Mouse (Mus musculus): ENCODE data around the gene Bcl2l1. TPM values are rescaled to one million over a fixed set of nuclear protein-coding genes. Genes with fewer than 3 reads are reported as not detected.

Gene Bcl2l1
- polyA plus RNA-seq, 1 experiment: 212 TPM

DNA sequence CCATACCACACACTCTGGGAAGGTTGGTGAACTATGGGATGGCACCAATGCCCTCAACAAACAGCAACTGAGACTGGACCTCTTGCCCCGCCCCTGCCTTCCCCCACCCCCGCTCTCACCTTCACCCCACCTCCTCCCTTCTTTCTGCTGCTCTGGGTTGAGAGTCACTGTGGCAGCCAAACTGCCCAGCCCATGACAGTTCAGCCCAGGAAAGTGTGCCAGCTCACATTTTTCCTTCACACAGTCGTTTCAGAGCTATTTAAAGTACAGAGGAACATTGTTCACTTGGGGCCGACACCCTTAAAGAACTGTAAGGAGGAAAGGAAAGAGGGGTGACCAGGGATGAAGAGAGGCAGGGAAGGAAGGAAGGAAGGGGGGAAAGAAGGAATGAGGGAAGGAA is 73.2 kb downstream of the Bcl2l1 start:
- TF ChIP-seq GATA1 (IDR thresholded peaks at IDR 0.05; ENCODE audit: low read length) (no peak), TAL1 (IDR thresholded peaks at IDR 0.05; ENCODE audit: low read length) (no peak)
- Histone ChIP-seq H3K4me1 (ENCODE audit: control insufficient read depth) (peaks cover 3% of the 10 kb centered on the region), H3K36me3 (ENCODE audit: control insufficient read depth) (no peaks in the 10 kb centered on the region), H3K9me3 (ENCODE audit: control insufficient read depth, low read length) (no peaks in the 10 kb centered on the region), H3K4me3 (replicated peaks) (no peak overlapping the region), H3K27me3 (ENCODE audit: control insufficient read depth) (peaks cover 43% of the 10 kb centered on the region)

DNA sequence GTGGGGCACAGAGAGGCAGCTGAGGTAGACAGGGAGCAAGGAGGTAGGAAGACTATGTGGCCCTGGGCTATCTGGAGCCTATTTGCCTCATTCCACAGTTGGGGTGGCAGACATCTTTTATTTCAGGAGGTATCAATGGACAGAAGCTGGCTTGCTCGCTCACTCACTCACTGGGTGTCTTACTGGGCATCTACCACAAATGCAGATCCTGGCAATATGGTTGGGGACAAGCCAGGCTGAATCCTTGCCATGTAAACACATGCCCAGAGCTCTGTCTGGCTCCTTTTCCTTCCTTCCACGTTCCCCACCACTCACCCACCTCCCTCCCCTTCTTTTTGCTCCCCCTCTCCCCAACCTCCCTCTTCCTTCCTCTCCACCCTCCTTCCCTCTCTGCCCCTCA is 74.0 kb downstream of the Bcl2l1 start:
- TF ChIP-seq TAL1 (IDR thresholded peaks at IDR 0.05; ENCODE audit: low read length) (no peak), GATA1 (IDR thresholded peaks at IDR 0.05; ENCODE audit: low read length) (no peak)
- no peak overlapping the region for H3K4me3 ChIP-seq (replicated peaks)
- peaks cover 3% of the 10 kb centered on the region for H3K4me1 ChIP-seq (ENCODE audit: control insufficient read depth)
- no peaks in the 10 kb centered on the region for H3K36me3 ChIP-seq (ENCODE audit: control insufficient read depth)
- peaks cover 51% of the 10 kb centered on the region for H3K27me3 ChIP-seq (ENCODE audit: control insufficient read depth)
- no peaks in the 10 kb centered on the region for H3K9me3 ChIP-seq (ENCODE audit: control insufficient read depth, low read length)

DNA sequence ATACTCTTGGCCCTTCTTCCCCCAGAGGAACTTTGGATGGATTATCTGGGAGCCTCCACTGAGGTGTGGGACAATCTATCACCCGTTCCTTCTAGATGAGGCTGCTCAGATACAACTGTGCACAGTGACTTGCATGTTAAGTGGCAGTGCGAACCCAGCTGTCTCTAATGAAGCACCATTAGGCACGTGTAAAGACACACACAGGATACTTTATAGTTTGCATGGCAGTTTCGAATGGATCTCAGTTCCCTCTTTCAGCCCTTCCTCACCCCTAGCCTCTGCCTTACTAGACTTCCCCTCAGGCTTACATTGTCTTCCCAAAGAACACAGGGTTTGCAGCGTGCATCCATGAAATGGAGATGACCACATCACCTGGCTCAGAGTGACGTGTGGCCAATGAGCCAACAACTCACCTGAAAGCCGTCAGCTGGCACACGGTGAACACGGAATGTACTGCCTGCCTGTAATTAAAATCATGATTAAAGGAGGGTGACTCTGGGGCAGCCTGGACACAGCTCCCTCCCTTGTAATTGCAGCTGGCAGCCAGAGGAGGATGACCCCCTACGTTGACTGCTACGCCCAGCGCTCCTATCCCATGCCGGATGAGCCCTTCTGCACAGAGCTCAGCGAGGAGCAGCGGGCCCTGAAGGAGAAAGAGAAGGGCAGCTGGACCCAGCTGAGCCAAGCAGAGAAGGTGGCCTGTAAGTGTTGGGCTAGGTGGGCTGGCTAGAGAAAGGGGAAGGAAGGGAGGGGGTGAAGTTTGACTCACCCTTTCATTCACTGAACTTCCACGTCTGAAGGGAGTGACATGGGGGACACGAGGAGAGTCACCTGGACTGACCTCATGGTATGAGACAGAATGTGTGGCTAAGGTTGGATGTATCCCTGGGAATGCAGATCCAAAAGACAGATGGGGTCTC is 74.8 kb downstream of the Bcl2l1 start:
- no peak for TF ChIP-seq GATA1 (IDR thresholded peaks at IDR 0.05; ENCODE audit: low read length)
- no peak for TF ChIP-seq TAL1 (IDR thresholded peaks at IDR 0.05; ENCODE audit: low read length)
- H3K9me3 ChIP-seq (ENCODE audit: control insufficient read depth, low read length): no peaks in the 10 kb centered on the region
- no peaks in the 10 kb centered on the region for H3K36me3 ChIP-seq (ENCODE audit: control insufficient read depth)
- peaks cover 3% of the 10 kb centered on the region for H3K4me1 ChIP-seq (ENCODE audit: control insufficient read depth)
- H3K27me3 ChIP-seq (ENCODE audit: control insufficient read depth): peaks cover 54% of the 10 kb centered on the region
- H3K4me3 ChIP-seq (replicated peaks): no peak overlapping the region

DNA sequence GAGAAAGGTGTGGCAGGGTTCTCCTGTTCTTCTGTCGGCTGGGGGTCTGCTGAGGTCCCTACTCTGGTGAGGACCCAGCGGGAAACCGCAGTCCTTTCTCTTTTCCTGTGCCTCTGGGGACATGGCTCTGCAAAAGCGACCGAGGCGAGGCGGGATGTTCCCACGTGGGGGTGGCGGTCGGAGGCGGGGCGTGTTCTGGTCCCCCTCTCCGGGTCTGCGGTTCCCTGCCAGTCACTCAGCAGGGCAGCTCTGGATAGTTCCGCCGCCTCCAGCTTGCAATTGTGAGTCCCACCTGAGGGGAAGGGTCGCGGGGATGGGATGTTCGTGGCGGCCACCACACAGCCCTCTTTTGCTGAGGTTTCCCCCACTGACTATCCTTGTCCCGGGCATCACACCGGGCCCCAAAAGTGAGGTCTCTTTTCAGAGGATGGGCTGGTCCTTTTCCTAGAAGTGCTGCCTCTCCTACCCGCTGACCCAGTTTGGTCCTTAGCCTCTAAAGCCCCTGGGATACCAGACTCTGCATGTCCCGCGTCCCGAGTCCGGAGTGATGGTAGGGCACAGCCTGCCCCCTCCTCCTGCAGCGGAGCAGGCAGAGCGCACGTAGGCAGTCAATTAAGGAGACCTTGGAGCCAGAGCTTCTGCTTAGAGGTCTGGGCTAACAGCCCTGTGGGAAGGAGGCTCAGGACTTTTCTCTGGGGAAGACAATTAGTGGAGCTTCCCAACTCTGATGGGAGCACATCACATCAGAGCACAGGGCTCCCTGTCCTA is 77.4 kb downstream of the Bcl2l1 start, which contains the start of gene Cox4i2:
TSS of gene Cox4i2 (plus strand) at position 230 of the 768 bp plus-strand sequence.
- peaks cover 56% of the 10 kb centered on the region for H3K27me3 ChIP-seq (ENCODE audit: control insufficient read depth)
- no peak for TF ChIP-seq TAL1 (IDR thresholded peaks at IDR 0.05; ENCODE audit: low read length)
- TF ChIP-seq GATA1 (IDR thresholded peaks at IDR 0.05; ENCODE audit: low read length): no peak
- no peak within 1 kb of the TSS for H3K4me3 ChIP-seq (replicated peaks)
- no peaks in the 10 kb centered on the region for H3K9me3 ChIP-seq (ENCODE audit: control insufficient read depth, low read length)
- no peaks in the 10 kb centered on the region for H3K36me3 ChIP-seq (ENCODE audit: control insufficient read depth)
- H3K4me1 ChIP-seq (ENCODE audit: control insufficient read depth): no peaks in the 10 kb centered on the region; the same call in none of the 2 replicates

DNA sequence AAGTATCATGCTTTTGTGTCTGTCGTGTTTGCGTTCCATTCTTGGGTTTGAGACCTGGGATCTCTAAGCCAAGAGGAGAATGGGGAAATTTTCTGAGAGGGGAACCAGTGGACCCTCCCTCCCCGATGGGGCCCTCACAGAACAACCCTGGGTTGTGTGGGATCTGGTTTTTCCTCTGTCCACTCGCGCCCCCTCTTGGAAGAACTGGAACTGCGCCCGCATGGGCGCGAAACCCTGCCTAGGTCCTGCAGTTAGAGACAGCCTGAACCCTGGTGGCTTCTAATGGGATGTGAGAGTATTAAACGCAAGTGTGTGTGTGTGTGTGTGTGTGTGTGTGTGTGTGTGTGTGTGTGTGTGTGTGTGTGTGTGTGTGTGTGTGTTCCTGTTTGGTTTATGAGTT is 89.1 kb downstream of the Bcl2l1 start:
- no peak overlapping the region for H3K4me3 ChIP-seq (replicated peaks)
- no peaks in the 10 kb centered on the region for H3K9me3 ChIP-seq (ENCODE audit: control insufficient read depth, low read length)
- H3K27me3 ChIP-seq (ENCODE audit: control insufficient read depth): peaks cover 17% of the 10 kb centered on the region
- H3K4me1 ChIP-seq (ENCODE audit: control insufficient read depth): peaks cover 54% of the 10 kb centered on the region
- H3K36me3 ChIP-seq (ENCODE audit: control insufficient read depth): no peaks in the 10 kb centered on the region
- TF ChIP-seq GATA1 (IDR thresholded peaks at IDR 0.05; ENCODE audit: low read length) (no peak), TAL1 (IDR thresholded peaks at IDR 0.05; ENCODE audit: low read length) (no peak)

GRCm38 (mm10) chr2:152741153-152742041 is 90.1 kb downstream of the Bcl2l1 start:
- no peaks in the 10 kb centered on the region for H3K9me3 ChIP-seq (ENCODE audit: control insufficient read depth, low read length)
- no peak overlapping the region for H3K4me3 ChIP-seq (replicated peaks)
- H3K4me1 ChIP-seq (ENCODE audit: control insufficient read depth): peaks cover 64% of the 10 kb centered on the region
- H3K27me3 ChIP-seq (ENCODE audit: control insufficient read depth): peaks cover 27% of the 10 kb centered on the region
- no peak for TF ChIP-seq GATA1 (IDR thresholded peaks at IDR 0.05; ENCODE audit: low read length)
- TF ChIP-seq TAL1 (IDR thresholded peaks at IDR 0.05; ENCODE audit: low read length): no peak
- no peaks in the 10 kb centered on the region for H3K36me3 ChIP-seq (ENCODE audit: control insufficient read depth)

GRCm38 (mm10) chr2:152740490-152740889 is 91.0 kb downstream of the Bcl2l1 start:
- TF ChIP-seq GATA1 (IDR thresholded peaks at IDR 0.05; ENCODE audit: low read length) (no peak), TAL1 (IDR thresholded peaks at IDR 0.05; ENCODE audit: low read length) (no peak)
- peaks cover 73% of the 10 kb centered on the region for H3K4me1 ChIP-seq (ENCODE audit: control insufficient read depth)
- H3K36me3 ChIP-seq (ENCODE audit: control insufficient read depth): no peaks in the 10 kb centered on the region
- H3K9me3 ChIP-seq (ENCODE audit: control insufficient read depth, low read length): no peaks in the 10 kb centered on the region
- H3K4me3 ChIP-seq (replicated peaks): no peak overlapping the region
- peaks cover 36% of the 10 kb centered on the region for H3K27me3 ChIP-seq (ENCODE audit: control insufficient read depth)

DNA sequence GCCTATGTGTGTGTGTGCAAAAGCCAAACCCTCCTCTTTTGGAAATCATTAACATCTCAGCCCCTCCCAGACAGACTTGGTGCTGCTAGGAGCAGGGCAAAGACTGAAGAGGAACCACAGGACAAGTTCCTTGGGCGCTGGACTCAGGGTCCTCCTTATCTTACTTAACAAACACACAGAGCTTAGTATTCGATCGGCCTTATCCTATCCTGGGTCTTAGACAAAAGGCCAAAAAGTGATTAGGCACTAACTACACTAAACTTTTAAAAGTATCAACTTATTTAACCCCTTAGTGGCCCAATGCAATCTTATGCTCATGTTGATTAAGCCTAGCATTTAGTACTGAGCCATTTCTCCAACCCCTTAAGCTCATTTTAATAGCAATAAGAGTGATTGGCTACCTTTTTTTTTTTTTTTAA is 91.7 kb downstream of the Bcl2l1 start:
- Histone ChIP-seq H3K27me3 (ENCODE audit: control insufficient read depth) (peaks cover 42% of the 10 kb centered on the region), H3K4me3 (replicated peaks) (peak overlapping the region; percentile 58), H3K4me1 (ENCODE audit: control insufficient read depth) (peaks cover 79% of the 10 kb centered on the region), H3K36me3 (ENCODE audit: control insufficient read depth) (no peaks in the 10 kb centered on the region), H3K9me3 (ENCODE audit: control insufficient read depth, low read length) (no peaks in the 10 kb centered on the region)
- no peak for TF ChIP-seq TAL1 (IDR thresholded peaks at IDR 0.05; ENCODE audit: low read length)
- TF ChIP-seq GATA1 (IDR thresholded peaks at IDR 0.05; ENCODE audit: low read length): no peak

All from erythroblast, embryonic 14.5 days (primary cell).